Mouse (Mus musculus) hindbrain, embryonic 14.5 days (tissue): ENCODE data around the gene Vhl. TPM values are rescaled to one million over a fixed set of nuclear protein-coding genes. Genes with fewer than 3 reads are reported as not detected.

Experiments
- ATAC-seq: fragments of 200-750 bp; cut with Nextera tagmentation; 2 replicates; pipeline ENCODE4 v1.8.0; 2017; ENCODE audit warnings: moderate number of reproducible peaks, mild to moderate bottlenecking, moderate TSS enrichment, moderate library complexity; ENCODE audit not compliant: low FRiP score
- DNase-seq: peaks from one replicate; pipeline ENCODE4 v3.0.0-alpha.2; 2015; ENCODE audit warnings: low spot score
- H3K27ac ChIP-seq: fragments of 300-500 bp; sonication (generic); 2 replicates; pipeline ENCODE4 v1.5.1; 2014; ENCODE audit warnings: mild to moderate bottlenecking, moderate library complexity
- H3K27me3 ChIP-seq: fragments of 300-500 bp; sonication (generic); 2 replicates; pipeline ENCODE4 v1.6.1; 2014; ENCODE audit warnings: mild to moderate bottlenecking, low read length, mixed read lengths; ENCODE audit not compliant: control insufficient read depth, insufficient read depth
- H3K36me3 ChIP-seq: fragments of 300-500 bp; sonication (generic); replicated peaks from 2 replicates; pipeline ENCODE4 v1.6.1; 2014; ENCODE audit not compliant: control insufficient read depth, insufficient read depth
- H3K4me1 ChIP-seq: fragments of 300-500 bp; sonication (generic); replicated peaks from 2 replicates; pipeline ENCODE4 v1.6.1; 2014; ENCODE audit warnings: antibody characterized with exemption, low read length, mixed read lengths; ENCODE audit not compliant: control insufficient read depth, insufficient read depth
- H3K4me2 ChIP-seq: fragments of 300-500 bp; sonication (generic); replicated peaks from 2 replicates; pipeline ENCODE4 v1.6.1; 2014; ENCODE audit warnings: mild to moderate bottlenecking, moderate library complexity
- H3K4me3 ChIP-seq: fragments of 300-500 bp; sonication (generic); replicated peaks from 2 replicates; pipeline ENCODE4 v1.5.1; 2014; ENCODE audit warnings: mild to moderate bottlenecking, low read length
- H3K9ac ChIP-seq: fragments of 300-500 bp; sonication (generic); 2 replicates; pipeline ENCODE4 v1.6.1; 2014
- H3K9me3 ChIP-seq: fragments of 300-500 bp; sonication (generic); 2 replicates; pipeline ENCODE4 v1.6.1; 2016; ENCODE audit warnings: low read length; ENCODE audit not compliant: control insufficient read depth
- WGBS: fragments of 180-500 bp; shearing (Covaris S2); extraction: QIAGEN DNeasy Blood & Tissue Kit; methylation state at CpG from one replicate; pipeline ENCODE4 v1.1.7; 2014; 5-methylcytosine and 5-hydroxymethylcytosine counted together
- polyA plus RNA-seq: library from polyadenylated mRNA; unstranded; fragments of >200 nt; fragmentation: Nextera tagmentation; extraction: Ambion mirVana; gene quantifications from 2 replicates; pipeline ENCODE4 v1.2.1, GENCODE M21; 2014

Gene Vhl
- polyA plus RNA-seq, 1 experiment from 2014 or later, result 86.5 TPM

DNA sequence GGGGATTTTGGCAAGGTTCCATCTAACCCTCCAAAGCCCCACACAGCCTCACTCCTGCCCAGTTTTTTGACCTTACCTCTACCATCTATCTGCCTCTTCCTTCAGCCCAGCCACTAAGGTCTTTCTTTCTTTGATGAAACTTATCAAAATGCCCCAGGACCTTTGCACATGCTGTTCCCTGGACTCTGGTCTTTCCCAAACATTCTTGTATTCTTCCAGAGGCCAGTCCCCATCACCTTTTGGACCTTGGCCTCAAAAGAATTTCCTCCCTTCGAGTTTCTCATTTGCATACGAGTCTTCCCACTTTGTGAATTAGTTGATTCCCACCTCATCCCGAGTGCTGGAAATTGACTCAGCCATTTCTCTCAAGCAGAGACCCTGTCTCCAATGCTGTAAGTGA lies 31.7 kb downstream of the Vhl start:
- no peaks in the 10 kb centered on the region for H3K27me3 ChIP-seq
- H3K27ac ChIP-seq, result no peak overlapping the region
- DNase-seq, result no peak
- no peak for ATAC-seq
- no peak overlapping the region for H3K9ac ChIP-seq
- no peak overlapping the region for H3K4me3 ChIP-seq
- H3K36me3 ChIP-seq, result no peaks in the 10 kb centered on the region
- WGBS, result 90% methylated on average over 3 of the region's 3 CpGs
- no peaks in the 10 kb centered on the region for H3K9me3 ChIP-seq
- no peak overlapping the region for H3K4me2 ChIP-seq
- H3K4me1 ChIP-seq, result no peaks in the 10 kb centered on the region

DNA sequence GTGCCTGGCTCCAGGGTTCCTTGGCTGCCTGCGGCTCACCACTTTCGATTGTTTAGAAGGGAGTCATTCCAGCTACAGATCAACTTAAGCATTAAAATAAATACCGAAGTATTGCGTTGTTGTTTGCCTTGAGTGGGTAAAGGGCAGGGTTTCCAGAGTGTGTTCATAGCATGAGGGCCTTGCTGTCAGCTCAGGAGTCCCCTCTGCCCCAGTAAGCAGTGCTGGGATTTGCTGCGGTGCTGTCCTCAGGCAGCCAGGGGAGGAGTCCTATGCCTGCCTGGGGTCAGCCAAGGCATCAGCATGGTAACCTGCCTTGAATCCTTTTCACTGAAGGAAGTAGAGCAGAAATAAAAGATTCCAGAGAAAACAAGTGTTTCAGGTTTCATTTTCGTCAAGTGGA lies 33.1 kb downstream of the Vhl start:
- H3K27ac ChIP-seq, result no peak overlapping the region
- no peak overlapping the region for H3K4me3 ChIP-seq
- no peaks in the 10 kb centered on the region for H3K4me1 ChIP-seq
- H3K9me3 ChIP-seq, result no peaks in the 10 kb centered on the region
- no peak overlapping the region for H3K9ac ChIP-seq
- DNase-seq (no peak), ATAC-seq (no peak)
- WGBS, result 86% methylated on average over 6 of the region's 6 CpGs
- no peak overlapping the region for H3K4me2 ChIP-seq
- H3K27me3 ChIP-seq, result no peaks in the 10 kb centered on the region
- H3K36me3 ChIP-seq, result no peaks in the 10 kb centered on the region

DNA sequence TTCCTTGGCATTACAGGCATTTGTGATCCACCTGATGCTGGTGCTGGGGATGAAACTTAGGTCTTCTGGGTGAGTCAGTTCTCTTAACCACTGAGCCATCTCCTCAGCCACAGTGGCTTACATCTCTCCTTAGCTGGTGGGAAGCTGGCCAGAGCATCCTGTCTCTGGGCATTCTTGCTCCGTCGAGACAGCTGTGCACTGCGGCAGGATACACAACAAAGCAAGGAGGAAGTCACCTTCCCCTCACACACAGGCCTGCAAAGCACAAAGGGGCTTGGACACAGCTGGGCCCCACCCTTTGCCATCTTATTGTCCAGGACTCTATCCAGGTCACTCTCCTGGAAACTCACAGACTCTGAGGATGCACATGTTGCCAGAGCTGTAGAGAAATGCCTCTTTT lies 34.5 kb downstream of the Vhl start:
- WGBS, result 83% methylated on average over 3 of the region's 3 CpGs
- H3K9me3 ChIP-seq, result no peaks in the 10 kb centered on the region
- DNase-seq (no peak), ATAC-seq (no peak)
- H3K4me2 ChIP-seq, result no peak overlapping the region
- no peak overlapping the region for H3K4me3 ChIP-seq
- no peaks in the 10 kb centered on the region for H3K27me3 ChIP-seq
- H3K27ac ChIP-seq, result no peak overlapping the region
- no peak overlapping the region for H3K9ac ChIP-seq
- no peaks in the 10 kb centered on the region for H3K36me3 ChIP-seq
- no peaks in the 10 kb centered on the region for H3K4me1 ChIP-seq

DNA sequence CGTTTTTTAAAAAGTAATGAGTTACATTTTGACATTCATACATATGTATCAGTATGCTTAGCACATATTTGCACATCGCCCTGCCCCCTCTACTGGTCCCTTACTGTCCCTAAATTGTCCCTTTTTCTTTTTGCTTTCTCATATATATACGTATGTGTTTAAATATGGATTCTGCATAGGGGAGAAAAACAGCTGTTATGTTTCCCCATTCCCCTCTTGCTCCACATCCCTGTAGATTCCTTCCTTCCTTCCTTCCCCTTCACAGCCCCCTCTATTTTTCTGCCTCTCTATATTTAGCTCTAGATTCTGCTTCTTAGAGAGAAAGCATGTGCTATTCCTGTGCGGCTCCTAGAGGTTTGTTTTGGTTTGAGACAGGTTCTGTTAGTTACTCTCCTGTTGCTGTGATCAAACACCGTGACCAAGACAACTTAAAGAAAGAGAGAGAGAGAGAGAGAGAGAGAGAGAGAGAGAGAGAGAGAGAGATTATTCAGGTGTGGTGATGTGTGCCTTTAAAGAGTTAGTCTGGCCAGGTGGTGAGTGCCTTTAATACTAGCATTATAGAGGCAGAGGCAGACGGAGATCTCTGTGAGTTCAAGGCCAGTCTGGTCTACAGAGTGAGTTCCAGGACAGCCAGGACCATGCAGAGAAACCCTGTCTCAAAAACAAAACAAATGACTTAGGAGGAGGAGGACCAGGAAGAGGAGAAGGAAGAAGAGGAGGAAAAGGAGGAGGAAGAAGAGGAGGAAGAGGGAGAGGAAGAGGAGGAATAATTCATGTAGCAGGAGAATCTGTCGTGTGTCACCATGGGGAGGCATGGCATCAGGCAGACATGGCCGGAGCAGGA lies 36.1 kb downstream of the Vhl start:
- no peak overlapping the region for H3K4me2 ChIP-seq
- WGBS, result 75% methylated on average over 8 of the region's 8 CpGs
- no peak overlapping the region for H3K9ac ChIP-seq
- ATAC-seq (no peak), DNase-seq (no peak)
- H3K4me1 ChIP-seq, result no peaks in the 10 kb centered on the region
- no peaks in the 10 kb centered on the region for H3K27me3 ChIP-seq
- H3K36me3 ChIP-seq, result no peaks in the 10 kb centered on the region
- H3K4me3 ChIP-seq, result no peak overlapping the region
- H3K27ac ChIP-seq, result no peak overlapping the region
- no peaks in the 10 kb centered on the region for H3K9me3 ChIP-seq

DNA sequence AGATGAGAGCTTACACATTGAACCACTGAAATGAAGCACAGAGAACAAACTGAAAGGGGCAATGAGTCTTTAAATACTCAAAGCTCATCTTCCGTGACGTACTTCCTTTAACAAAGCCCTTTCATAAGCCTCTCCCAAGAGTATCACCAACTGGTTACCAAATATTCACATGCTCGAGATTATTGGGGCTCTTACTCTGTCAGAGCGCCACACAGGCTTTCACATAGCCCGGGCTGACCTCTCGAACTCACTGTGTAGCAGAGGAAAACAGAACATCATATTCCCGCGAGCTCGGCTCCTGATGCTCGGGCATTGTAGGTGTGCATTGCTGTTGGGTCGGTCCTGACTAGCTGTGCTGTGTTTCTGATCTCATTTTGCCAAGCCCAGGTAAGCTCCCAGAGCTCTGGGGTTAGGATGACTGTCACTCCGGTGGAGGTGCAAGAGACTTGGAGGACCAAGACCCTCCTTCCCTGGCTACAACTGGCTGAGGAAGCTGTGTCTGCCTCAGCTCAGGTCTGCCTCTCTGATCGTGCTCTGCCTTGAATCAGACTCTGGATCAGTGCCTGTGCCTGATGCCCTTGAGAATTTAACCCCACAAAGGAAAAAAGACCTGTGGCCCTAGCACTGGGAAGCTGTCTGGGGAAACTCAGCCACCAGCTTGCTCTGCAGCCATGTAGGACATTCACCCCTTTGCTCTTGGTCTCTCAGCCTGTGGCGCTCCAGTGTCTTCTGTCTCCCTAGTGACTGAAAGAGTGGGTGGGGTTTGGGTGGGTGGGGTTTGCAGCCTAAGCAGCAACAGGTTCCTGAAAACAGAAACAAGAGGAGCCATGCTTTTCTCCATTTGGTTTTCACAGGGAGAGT lies 37.0 kb downstream of the Vhl start:
- H3K4me2 ChIP-seq, result no peak overlapping the region
- ATAC-seq, result no peak
- no peak overlapping the region for H3K4me3 ChIP-seq
- no peaks in the 10 kb centered on the region for H3K4me1 ChIP-seq
- H3K9ac ChIP-seq, result no peak overlapping the region
- no peaks in the 10 kb centered on the region for H3K36me3 ChIP-seq
- H3K27ac ChIP-seq, result no peak overlapping the region
- H3K27me3 ChIP-seq, result no peaks in the 10 kb centered on the region
- 79% methylated on average over 14 of the region's 14 CpGs for WGBS
- no peaks in the 10 kb centered on the region for H3K9me3 ChIP-seq
- no peak for DNase-seq

DNA sequence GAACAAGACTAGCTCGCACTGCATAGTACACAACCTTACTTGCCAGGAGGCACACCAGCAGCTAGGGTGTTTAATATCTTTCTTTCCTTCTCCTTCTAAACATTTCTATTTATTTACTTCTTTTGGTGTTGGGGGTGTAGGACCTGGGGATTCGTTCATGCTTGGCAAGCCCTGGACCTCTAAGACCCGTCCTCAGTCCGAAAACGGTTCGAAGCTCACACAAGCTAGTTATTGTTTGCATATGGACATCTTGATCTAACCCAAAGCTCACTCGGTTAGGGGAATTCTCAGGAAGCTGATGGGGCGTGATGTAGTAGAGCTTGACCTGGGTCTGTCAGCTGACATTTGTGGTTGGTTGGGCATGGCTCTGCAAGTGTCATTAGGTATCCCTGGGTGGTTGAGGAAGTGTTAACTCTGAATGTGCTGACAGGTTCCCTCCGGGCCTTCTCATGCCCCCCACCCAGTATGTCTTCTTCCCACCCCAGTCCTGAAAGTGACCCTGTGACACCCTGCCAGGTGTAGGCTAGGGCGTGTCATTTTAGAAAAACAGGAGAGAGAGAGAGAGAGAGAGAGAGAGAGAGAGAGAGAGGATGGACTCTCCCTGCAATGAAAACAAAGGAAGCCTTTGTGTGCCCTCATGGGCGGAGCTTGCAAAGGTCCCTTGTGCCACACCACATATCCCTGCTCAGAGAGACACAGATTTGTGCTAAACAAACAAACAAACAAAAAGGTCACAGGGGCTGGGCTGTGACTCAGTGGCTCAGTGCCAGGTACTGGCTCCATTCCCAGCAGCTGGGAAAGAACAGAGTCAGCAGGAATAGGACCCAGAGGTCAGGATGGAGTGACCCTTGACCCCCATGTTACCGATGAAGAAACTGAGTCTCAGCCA lies 37.8 kb downstream of the Vhl start:
- no peaks in the 10 kb centered on the region for H3K36me3 ChIP-seq
- DNase-seq, result no peak
- ATAC-seq, result no peak
- no peak overlapping the region for H3K4me2 ChIP-seq
- no peaks in the 10 kb centered on the region for H3K27me3 ChIP-seq
- H3K9me3 ChIP-seq, result no peaks in the 10 kb centered on the region
- H3K4me3 ChIP-seq, result no peak overlapping the region
- no peaks in the 10 kb centered on the region for H3K4me1 ChIP-seq
- 67% methylated on average over 12 of the region's 12 CpGs for WGBS
- H3K27ac ChIP-seq, result no peak overlapping the region
- no peak overlapping the region for H3K9ac ChIP-seq

DNA sequence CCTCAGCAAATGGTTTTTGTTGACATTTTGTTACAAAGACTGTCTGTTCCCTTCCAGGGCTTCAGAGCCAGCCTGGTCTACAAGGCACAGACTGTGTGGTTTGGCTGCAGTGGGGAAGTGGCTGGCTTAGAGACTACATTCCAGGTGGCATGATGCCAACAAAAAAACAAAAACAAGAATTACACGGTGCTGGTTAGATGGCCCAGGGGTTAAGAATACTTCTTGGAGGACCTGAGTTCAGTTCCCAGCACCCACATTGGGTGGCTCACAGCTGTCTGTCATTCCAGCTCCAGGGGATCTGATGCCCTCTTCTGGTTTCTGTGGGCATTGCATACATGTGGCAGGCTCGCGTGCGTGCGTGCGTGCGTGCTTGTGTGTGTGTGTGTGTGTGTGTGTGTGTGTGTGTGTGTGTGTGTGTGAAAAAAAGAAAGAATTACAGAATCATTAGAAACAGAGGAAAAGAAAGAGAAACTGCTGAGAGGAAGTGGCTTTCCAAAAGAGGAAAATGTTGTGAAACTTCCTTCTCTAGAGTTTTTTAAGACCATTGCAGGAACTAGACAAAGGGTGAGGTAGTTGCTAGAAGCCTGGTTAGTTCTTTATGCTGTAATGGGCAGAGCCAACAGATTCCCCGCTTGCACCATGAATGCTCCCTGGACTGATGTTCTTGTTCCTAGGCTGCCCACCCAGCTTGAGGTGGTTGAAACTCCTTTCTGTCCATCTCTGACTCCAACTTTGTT lies 39.4 kb downstream of the Vhl start:
- no peak overlapping the region for H3K9ac ChIP-seq
- whole genome bisulfite sequencing, result 96% methylated on average over 8 of the region's 8 CpGs
- H3K9me3 ChIP-seq, result no peaks in the 10 kb centered on the region
- H3K4me1 ChIP-seq, result no peaks in the 10 kb centered on the region
- no peak overlapping the region for H3K4me3 ChIP-seq
- H3K4me2 ChIP-seq, result no peak overlapping the region
- H3K27me3 ChIP-seq, result no peaks in the 10 kb centered on the region
- no peak for DNase-seq
- ATAC-seq, result no peak
- no peaks in the 10 kb centered on the region for H3K36me3 ChIP-seq
- no peak overlapping the region for H3K27ac ChIP-seq

DNA sequence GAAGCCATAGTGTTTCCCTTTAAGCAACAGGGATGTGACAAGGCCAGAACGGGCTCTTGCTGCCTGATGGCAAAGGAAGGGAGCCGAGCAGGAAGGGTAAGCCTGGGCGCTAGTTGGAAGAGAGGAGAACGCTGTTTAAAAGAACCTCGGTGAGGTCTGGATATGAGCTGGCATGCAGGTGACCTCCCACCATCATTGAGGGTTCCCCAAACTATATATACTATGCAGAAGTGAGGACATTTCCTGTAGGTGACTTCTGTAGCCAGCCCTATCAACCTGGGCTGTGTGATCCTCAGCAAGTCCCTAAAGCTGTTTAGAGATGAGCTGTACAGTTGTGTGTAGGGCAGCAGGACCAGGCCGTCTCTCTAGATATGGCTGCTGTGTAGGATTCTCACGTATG lies 40.5 kb downstream of the Vhl start:
- Histone ChIP-seq H3K9me3 (no peaks in the 10 kb centered on the region), H3K27ac (no peak overlapping the region), H3K27me3 (no peaks in the 10 kb centered on the region), H3K4me1 (no peaks in the 10 kb centered on the region), H3K4me2 (no peak overlapping the region), H3K9ac (no peak overlapping the region), H3K36me3 (no peaks in the 10 kb centered on the region), H3K4me3 (no peak overlapping the region)
- no peak for ATAC-seq
- DNase-seq, result no peak
- WGBS, result 90% methylated on average over 7 of the region's 7 CpGs
